Mouse (Mus musculus) embryonic stem cell, embryonic (primary cell): ENCODE measurements at regions not wholly inside any gene's neighbourhood (a gene's known extent, or its start where the extent isn't known, plus 50 kb on each side); places are given as distances from the start of the nearest gene placed in this dataset.

Experiments
- CTCF ChIA-PET, 4 experiments: fragments of 300-600 bp in 2 of 4; fragments of 350-600 bp in 2 of 4; sonication (Branson Sonifier 250); formaldehyde crosslinking; loops; one replicate each; lab custom pipeline; 2022; ENCODE audit warnings: inconsistent platforms in 2 of 4; lab: Charles Lee
- POLR2A ChIA-PET, 4 experiments: fragments of 300-600 bp in 2 of 4; fragments of 350-600 bp in 2 of 4; sonication (Branson Sonifier 250); formaldehyde crosslinking; loops; one replicate each; lab custom pipeline; 2022; ENCODE audit warnings: antibody characterized with exemption in 4 of 4, inconsistent platforms in 1 of 4; lab: Charles Lee

DNA sequence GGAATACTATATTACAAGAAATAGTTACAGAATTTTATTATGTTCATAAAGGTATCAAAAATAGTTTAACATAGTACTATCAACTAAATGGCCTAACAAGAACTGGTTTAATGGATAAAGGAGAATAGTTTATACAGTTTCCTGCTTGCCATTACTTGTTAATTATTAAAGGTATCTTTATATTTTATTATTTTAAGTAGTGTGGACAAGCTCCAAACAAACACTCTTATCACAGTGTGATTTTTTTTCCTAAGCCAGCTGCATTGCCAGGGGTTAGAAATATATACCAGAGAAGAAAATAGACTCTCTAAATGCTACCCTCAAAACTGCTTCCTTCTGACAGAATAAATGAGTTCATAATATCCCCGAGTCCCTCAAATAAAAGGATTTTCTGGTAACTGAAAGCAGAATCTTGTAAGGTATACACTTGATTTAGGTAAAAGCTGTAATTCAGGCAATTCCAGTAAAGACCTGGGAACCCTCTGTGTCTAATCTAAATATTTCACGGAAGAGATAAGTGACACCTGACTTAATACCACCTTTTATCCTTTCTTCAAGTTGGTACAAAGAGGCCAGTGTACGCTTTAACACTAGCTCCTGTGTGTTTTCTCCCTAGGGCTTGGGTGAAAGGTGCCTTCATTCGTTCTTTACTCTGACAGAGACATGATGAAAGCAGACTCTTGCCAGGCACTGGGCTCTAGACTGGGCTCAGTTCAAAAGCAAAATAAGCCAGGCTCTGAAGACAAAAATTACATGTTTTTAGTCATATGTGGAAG is 76.5 kb upstream of the Ccser1 start:
- POLR2A ChIA-PET = no interaction called here
- CTCF ChIA-PET = interaction anchor here in 1 of 4 experiments (0.5 kb wide), 1 partner anchor 62 kb away, joined by 7 read pairs; no protein-coding TSS in a partner anchor

DNA sequence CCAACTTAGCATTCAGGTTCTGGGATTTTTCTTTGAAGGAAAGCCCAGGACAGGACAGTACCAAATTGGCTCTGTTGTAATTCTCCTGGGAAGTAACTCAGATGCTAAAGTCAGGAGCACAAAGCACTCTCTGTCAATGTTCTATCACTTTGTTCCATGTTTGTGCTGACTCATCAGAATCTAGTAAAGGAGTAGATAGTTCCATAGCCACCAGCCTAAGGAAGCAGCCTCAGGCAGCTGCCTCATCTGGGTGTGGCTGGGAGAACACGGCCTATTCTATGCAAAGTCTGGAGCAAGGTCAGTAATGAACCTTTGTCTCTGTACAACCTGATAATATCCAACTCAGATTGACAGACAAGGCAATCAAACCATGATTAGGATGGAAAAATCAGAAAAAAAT is 64.9 kb upstream of the Ccser1 start:
- ChIA-PET POLR2A (no interaction called here), CTCF (no interaction called here)

DNA sequence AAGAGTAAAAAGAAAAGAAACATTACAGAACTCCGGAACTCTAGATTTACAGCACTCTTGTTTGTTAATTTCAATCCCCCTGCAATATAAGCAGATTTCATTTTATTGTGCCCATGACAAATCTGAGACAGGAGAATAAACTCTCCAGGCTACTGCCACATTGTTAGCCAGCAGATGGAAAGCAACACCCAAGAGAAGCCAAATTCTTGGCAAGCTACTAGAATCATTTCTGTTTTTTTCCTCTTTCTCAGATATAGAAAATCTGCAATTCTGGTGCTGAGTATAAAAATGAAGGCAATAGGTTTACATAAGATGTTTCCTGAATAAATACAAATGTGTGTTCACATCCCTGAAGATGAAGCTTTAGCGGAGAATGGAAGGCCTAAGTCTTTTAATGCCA is 60.5 kb upstream of the Ccser1 start:
- CTCF ChIA-PET = no interaction called here
- POLR2A ChIA-PET = no interaction called here

DNA sequence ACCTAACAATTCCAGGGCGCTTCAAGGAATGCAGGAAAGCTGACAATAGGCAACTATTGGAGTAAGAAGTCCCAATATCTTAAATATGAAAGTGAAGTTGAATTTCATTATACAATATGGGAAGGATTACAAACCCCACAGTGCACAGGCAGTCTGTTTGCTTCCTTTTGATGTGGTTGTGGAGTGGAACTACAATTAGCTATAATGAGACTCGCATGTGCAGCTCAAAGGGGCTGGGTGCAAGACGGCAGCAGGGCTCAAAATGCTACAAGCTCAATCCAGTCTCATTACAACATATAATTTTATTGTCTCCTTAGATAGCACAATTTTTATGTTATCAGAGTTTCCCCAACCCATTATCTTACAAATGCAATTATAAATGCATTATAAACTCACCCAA is 54.7 kb upstream of the Ccser1 start:
- CTCF ChIA-PET = no interaction called here
- POLR2A ChIA-PET = no interaction called here

DNA sequence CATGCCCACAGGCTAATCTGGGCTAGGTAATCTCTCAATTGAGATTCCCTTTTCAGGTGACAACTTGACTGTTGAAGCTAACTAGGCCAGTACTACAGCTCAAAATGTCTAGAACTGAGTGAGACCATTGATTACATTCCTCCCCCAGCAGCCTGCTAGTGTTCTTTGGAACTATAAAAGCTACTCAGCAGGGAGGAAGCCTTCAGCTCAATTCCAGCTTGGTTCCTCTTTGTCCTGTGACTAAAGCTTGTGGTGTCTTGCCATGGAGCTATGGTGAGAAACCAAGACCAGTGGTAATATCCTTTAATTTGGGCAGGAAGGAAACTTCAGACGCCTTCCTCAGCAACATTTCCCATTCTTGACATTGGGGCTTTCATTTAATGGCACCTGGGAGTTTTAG is 52.9 kb upstream of the Ccser1 start:
- POLR2A ChIA-PET = no interaction called here
- CTCF ChIA-PET = no interaction called here

DNA sequence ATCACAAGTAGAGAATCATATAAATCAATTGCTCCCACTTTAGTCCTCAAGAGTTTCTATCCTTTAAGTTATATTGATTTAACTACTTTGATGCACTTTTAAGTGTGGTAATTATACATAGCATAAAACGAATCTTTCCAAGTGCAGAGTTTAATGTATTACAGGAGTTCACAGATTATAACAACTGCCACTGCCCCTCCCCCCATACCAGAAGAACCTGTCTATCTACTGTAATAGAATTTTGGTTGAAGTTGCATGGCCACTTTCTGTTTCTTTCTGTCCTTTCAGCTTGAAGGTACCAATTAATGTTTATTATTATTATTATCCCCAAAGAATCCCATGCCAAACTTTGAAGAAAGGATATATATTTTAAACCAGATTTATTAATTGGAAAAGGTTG is 51.9 kb upstream of the Ccser1 start:
- ChIA-PET POLR2A (no interaction called here), CTCF (no interaction called here)
